Mouse (Mus musculus) liver, embryonic 12.5 days (tissue): Measurements from ENCODE around the gene Mical1. TPM values are rescaled to one million over a fixed set of nuclear protein-coding genes. Genes with fewer than 3 reads are reported as not detected.

Source experiments
- ATAC-seq: fragments of 200-750 bp; cut with Nextera tagmentation; 2 replicates; pipeline ENCODE4 v1.8.0; 2017; ENCODE audit warnings: moderate number of reproducible peaks, mild to moderate bottlenecking, moderate library complexity
- H3K27ac ChIP-seq: fragments of 300-500 bp; sonication (generic); 2 replicates; pipeline ENCODE4 v1.5.1; 2016; ENCODE audit warnings: mild to moderate bottlenecking
- H3K27me3 ChIP-seq: fragments of 300-500 bp; sonication (generic); replicated peaks from 2 replicates; pipeline ENCODE4 v1.6.1; 2016; ENCODE audit warnings: mild to moderate bottlenecking, moderate library complexity
- H3K36me3 ChIP-seq: fragments of 300-500 bp; sonication (generic); 2 replicates; pipeline ENCODE4 v1.6.1; 2016; ENCODE audit warnings: mild to moderate bottlenecking, moderate library complexity
- H3K4me1 ChIP-seq: fragments of 300-500 bp; sonication (generic); 2 replicates; pipeline ENCODE4 v1.6.1; 2016
- H3K4me2 ChIP-seq: fragments of 300-500 bp; sonication (generic); 2 replicates; pipeline ENCODE4 v1.6.1; 2016; ENCODE audit warnings: mild to moderate bottlenecking, moderate library complexity
- H3K4me3 ChIP-seq: fragments of 300-500 bp; sonication (generic); 2 replicates; pipeline ENCODE4 v1.5.1; 2016; ENCODE audit warnings: mild to moderate bottlenecking, moderate library complexity
- H3K9ac ChIP-seq: fragments of 300-500 bp; sonication (generic); 2 replicates; pipeline ENCODE4 v1.6.1; 2016; ENCODE audit warnings: mild to moderate bottlenecking, moderate library complexity
- H3K9me3 ChIP-seq: fragments of 300-500 bp; sonication (generic); replicated peaks from 2 replicates; pipeline ENCODE4 v1.6.1; 2016; ENCODE audit warnings: mild to moderate bottlenecking, moderate library complexity
- WGBS: fragments of 180-500 bp; shearing (Covaris S2); methylation state at CpG from one replicate; pipeline ENCODE4 v1.1.7; 2016; ENCODE audit not compliant: insufficient replicate concordance; 5-methylcytosine and 5-hydroxymethylcytosine counted together
- polyA plus RNA-seq: library from polyadenylated mRNA; unstranded; fragments of >200 nt; fragmentation: Nextera tagmentation; extraction: Ambion mirVana; gene quantifications from 2 replicates; pipeline ENCODE4 v1.2.1, GENCODE M21; 2016

Gene Mical1
- polyA plus RNA-seq, 1 experiment from 2014 or later: 10.6 TPM

DNA sequence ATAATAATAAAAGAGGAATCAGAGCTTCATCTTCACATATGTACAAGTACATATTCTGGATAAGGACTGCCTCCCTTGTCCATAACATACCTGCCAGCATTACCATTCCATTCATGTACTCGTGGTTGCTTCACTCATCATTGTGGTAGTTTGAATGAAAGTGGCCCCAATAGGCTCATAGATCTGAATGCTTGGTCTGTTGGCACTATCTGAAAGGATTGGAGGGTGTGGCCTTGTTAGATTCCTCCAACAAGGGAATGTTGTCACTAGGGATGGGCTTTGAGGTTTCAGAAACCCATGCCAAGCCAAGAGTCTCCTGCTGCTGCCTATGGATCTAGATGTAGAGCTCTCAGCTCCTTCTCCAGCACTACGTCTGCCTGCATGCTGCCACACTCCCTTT, 59.9 kb downstream of the Mical1 start:
- Histone ChIP-seq H3K4me1 (no peaks in the 10 kb centered on the region), H3K9me3 (no peaks in the 10 kb centered on the region), H3K9ac (no peak overlapping the region), H3K36me3 (peaks cover 54% of the 10 kb centered on the region), H3K27me3 (no peaks in the 10 kb centered on the region), H3K4me3 (no peak overlapping the region), H3K4me2 (no peak overlapping the region), H3K27ac (no peak overlapping the region)
- WGBS: 83% methylated on average over 2 of the region's 2 CpGs
- no peak for ATAC-seq

Other genes with a start within 250 kb of the Mical1 start
- 12.9 and 13.2 TPM in 2 replicates for gene Fig4, start 173.1 kb upstream of the Mical1 start, polyA plus RNA-seq
- gene Ak9, start 172.3 kb upstream of the Mical1 start, polyA plus RNA-seq: not detected in 2 replicates
- gene Zbtb24, start 25.9 kb upstream of the Mical1 start, polyA plus RNA-seq: 7.3 and 8.5 TPM in 2 replicates
- gene Smpd2, start 14.1 kb downstream of the Mical1 start, polyA plus RNA-seq: 12.2 and 13.4 TPM in 2 replicates
- 0.12 TPM in 1 of 2 replicates, not detected in the other for gene Ppil6, start 14.1 kb downstream of the Mical1 start, polyA plus RNA-seq
- 83.6 TPM in 2 replicates for gene Cd164, start 43.1 kb downstream of the Mical1 start, polyA plus RNA-seq
- gene Ccdc162, start 240.3 kb downstream of the Mical1 start, polyA plus RNA-seq: 0.08 TPM in 2 replicates